Mouse (Mus musculus) bone marrow macrophage, adult 2 months (primary cell): Measurements from ENCODE around the gene Tmem208.

Experiments
- CTCF ChIP-seq: IDR thresholded peaks from 2 replicates; pipeline ENCODE4 v1.5.1; 2012; ENCODE audit warnings: low read depth, mild to moderate bottlenecking, low read length, moderate library complexity
- POLR2A ChIP-seq: IDR thresholded peaks from 2 replicates; pipeline ENCODE4 v1.6.1; 2012; ENCODE audit warnings: mild to moderate bottlenecking, low read depth, low read length, borderline replicate concordance

- TF ChIP-seq CTCF (no peak), POLR2A (no peak)
These were observed 487 bp upstream of the Tmem208 start for GRCm38 (mm10) chr8:105325641-105326093.
